Mouse (Mus musculus) midbrain, embryonic 14.5 days (tissue): ENCODE data around the gene Dab1. TPM values are rescaled to one million over a fixed set of nuclear protein-coding genes. Genes with fewer than 3 reads are reported as not detected.
A peak's percentile ranks its signal among the peaks of the same experiment; 100 is the strongest.

ENCODE experiments used
- ATAC-seq: fragments of 200-750 bp; cut with Nextera tagmentation; 2 replicates; pipeline ENCODE4 v1.8.0; 2017; ENCODE audit warnings: moderate number of reproducible peaks, moderate library complexity; ENCODE audit not compliant: low FRiP score, low TSS enrichment
- DNase-seq: peaks from one replicate; pipeline ENCODE4 v3.0.0-alpha.2; 2015
- H3K27ac ChIP-seq: fragments of 300-500 bp; sonication (generic); replicated peaks from 2 replicates; pipeline ENCODE4 v1.5.1; 2014; ENCODE audit warnings: mild to moderate bottlenecking, low read depth, low read length, moderate library complexity
- H3K27me3 ChIP-seq: fragments of 300-500 bp; sonication (generic); 2 replicates; pipeline ENCODE4 v1.6.1; 2014; ENCODE audit warnings: low read length, control low read depth, mixed read lengths; ENCODE audit not compliant: control insufficient read depth, insufficient read depth
- H3K36me3 ChIP-seq: fragments of 300-500 bp; sonication (generic); 2 replicates; pipeline ENCODE4 v1.6.1; 2014; ENCODE audit warnings: low read length, control low read depth; ENCODE audit not compliant: control insufficient read depth, insufficient read depth
- H3K4me1 ChIP-seq: fragments of 300-500 bp; sonication (generic); 2 replicates; pipeline ENCODE4 v1.6.1; 2014; ENCODE audit warnings: mild to moderate bottlenecking, antibody characterized with exemption, low read length, control low read depth; ENCODE audit not compliant: control insufficient read depth, insufficient read depth
- H3K4me2 ChIP-seq: fragments of 300-500 bp; sonication (generic); 2 replicates; pipeline ENCODE4 v1.6.1; 2014; ENCODE audit warnings: mild to moderate bottlenecking, low read length, moderate library complexity
- H3K4me3 ChIP-seq: fragments of 300-500 bp; sonication (generic); replicated peaks from 2 replicates; pipeline ENCODE4 v1.5.1; 2014; ENCODE audit warnings: low read depth, low read length
- H3K9ac ChIP-seq: fragments of 300-500 bp; sonication (generic); replicated peaks from 2 replicates; pipeline ENCODE4 v1.6.1; 2014; ENCODE audit warnings: mild to moderate bottlenecking, low read length, moderate library complexity
- H3K9me3 ChIP-seq: fragments of 300-500 bp; sonication (generic); 2 replicates; pipeline ENCODE4 v1.6.1; 2016; ENCODE audit warnings: low read length, control low read depth, mixed read lengths; ENCODE audit not compliant: control insufficient read depth
- WGBS: fragments of 180-500 bp; shearing (Covaris S2); extraction: QIAGEN DNeasy Blood & Tissue Kit; methylation state at CpG from one replicate; pipeline ENCODE4 v1.1.7; 2014; 5-methylcytosine and 5-hydroxymethylcytosine counted together
- polyA plus RNA-seq: library from polyadenylated mRNA; unstranded; fragments of >200 nt; fragmentation: Nextera tagmentation; extraction: Ambion mirVana; gene quantifications from 2 replicates; pipeline ENCODE4 v1.2.1, GENCODE M21; 2014

Gene Dab1
- polyA plus RNA-seq, 1 experiment from 2014 or later, result 146 TPM

- Histone ChIP-seq H3K4me1 (peaks cover 13% of the 10 kb centered on the region), H3K27me3 (no peaks in the 10 kb centered on the region), H3K36me3 (0 out of 2 replicates have a peak, but pooled peaks cover 4% of the 10 kb centered on the region), H3K9ac (no peak overlapping the region), H3K27ac (no peak overlapping the region), H3K4me3 (no peak overlapping the region), H3K4me2 (no peak overlapping the region), H3K9me3 (no peaks in the 10 kb centered on the region)
- 65% methylated on average over 1 of the region's 1 CpGs for WGBS
- ATAC-seq, result no peak
- DNase-seq, result no peak
Measured at GRCm38 (mm10) chr4:104716506-104716905, 1097.3 kb downstream of the Dab1 start.

- DNase-seq (peak; percentile 70), ATAC-seq (peak; percentile 61; the same call in 1 of the 2 replicates)
- no peak overlapping the region for H3K4me2 ChIP-seq
- H3K9ac ChIP-seq, result 0 out of 2 replicates have a peak overlapping the region, but pooled peaks have one; percentile 21
- 0 out of 2 replicates have a peak, but pooled peaks cover 4% of the 10 kb centered on the region for H3K36me3 ChIP-seq
- H3K27me3 ChIP-seq, result no peaks in the 10 kb centered on the region
- WGBS, result 25% methylated on average over 13 of the region's 13 CpGs
- H3K4me3 ChIP-seq, result no peak overlapping the region
- H3K9me3 ChIP-seq, result no peaks in the 10 kb centered on the region
- H3K4me1 ChIP-seq, result peaks cover 23% of the 10 kb centered on the region
- peak overlapping the region; percentile 58; the same call in 1 of the 2 replicates for H3K27ac ChIP-seq
Measured at GRCm38 (mm10) chr4:104718973-104719795, 1100.0 kb downstream of the Dab1 start.

- no peak overlapping the region for H3K4me3 ChIP-seq
- ATAC-seq (no peak), DNase-seq (peak; percentile 18)
- peaks cover 11% of the 10 kb centered on the region for H3K36me3 ChIP-seq
- no peak overlapping the region for H3K4me2 ChIP-seq
- no peaks in the 10 kb centered on the region for H3K27me3 ChIP-seq
- H3K9ac ChIP-seq, result no peak overlapping the region
- WGBS, result 61% methylated on average over 6 of the region's 6 CpGs
- H3K9me3 ChIP-seq, result no peaks in the 10 kb centered on the region
- peaks cover 24% of the 10 kb centered on the region for H3K4me1 ChIP-seq
- H3K27ac ChIP-seq, result peak overlapping the region; percentile 52
Measured at GRCm38 (mm10) chr4:104723527-104724045, 1104.4 kb downstream of the Dab1 start.

GRCm38 (mm10) chr4:104724258-104724657, 1105.1 kb downstream of the Dab1 start:
- no peak overlapping the region for H3K4me3 ChIP-seq
- H3K9me3 ChIP-seq, result no peaks in the 10 kb centered on the region
- H3K27ac ChIP-seq, result peak overlapping the region; percentile 52
- H3K36me3 ChIP-seq, result peaks cover 10% of the 10 kb centered on the region
- ATAC-seq, result no peak
- H3K27me3 ChIP-seq, result no peaks in the 10 kb centered on the region
- no peak overlapping the region for H3K4me2 ChIP-seq
- 43% methylated on average over 5 of the region's 5 CpGs for WGBS
- peak; percentile 41 for DNase-seq
- H3K4me1 ChIP-seq, result peaks cover 17% of the 10 kb centered on the region
- no peak overlapping the region for H3K9ac ChIP-seq

DNA sequence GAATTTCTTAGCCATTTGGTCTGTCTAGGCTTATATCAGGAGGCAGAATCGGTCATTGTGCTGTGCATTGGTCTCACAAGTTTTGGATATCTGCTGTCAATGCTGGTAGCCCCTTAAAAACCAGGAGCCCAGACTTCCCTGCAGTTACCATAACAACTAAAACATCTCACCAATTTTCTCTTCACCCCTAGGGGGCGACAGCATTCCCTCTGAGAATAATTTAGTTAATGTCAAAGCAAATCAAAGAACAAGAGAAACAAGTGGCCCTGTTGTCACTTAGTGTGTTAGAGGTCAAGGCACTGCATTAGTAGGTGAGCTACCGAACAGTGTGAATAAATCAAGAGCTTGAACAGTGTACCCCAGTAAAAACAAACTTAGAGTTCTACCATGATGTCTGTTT, 1106.5 kb downstream of the Dab1 start:
- no peak overlapping the region for H3K27ac ChIP-seq
- ATAC-seq (no peak), DNase-seq (peak; percentile 47)
- peaks cover 13% of the 10 kb centered on the region for H3K4me1 ChIP-seq
- H3K27me3 ChIP-seq, result no peaks in the 10 kb centered on the region
- no peak overlapping the region for H3K4me3 ChIP-seq
- no peak overlapping the region for H3K9ac ChIP-seq
- 53% methylated on average over 3 of the region's 3 CpGs for WGBS
- peaks cover 10% of the 10 kb centered on the region for H3K36me3 ChIP-seq
- no peak overlapping the region for H3K4me2 ChIP-seq
- H3K9me3 ChIP-seq, result no peaks in the 10 kb centered on the region

GRCm38 (mm10) chr4:104729185-104729584, 1110.0 kb downstream of the Dab1 start:
- no peak overlapping the region for H3K4me2 ChIP-seq
- H3K36me3 ChIP-seq, result peaks cover 10% of the 10 kb centered on the region
- no peak overlapping the region for H3K4me3 ChIP-seq
- WGBS, result 73% methylated on average over 8 of the region's 8 CpGs
- ATAC-seq (no peak), DNase-seq (no peak)
- no peaks in the 10 kb centered on the region for H3K27me3 ChIP-seq
- no peak overlapping the region for H3K9ac ChIP-seq
- no peak overlapping the region for H3K27ac ChIP-seq
- no peaks in the 10 kb centered on the region for H3K9me3 ChIP-seq
- peaks cover 3% of the 10 kb centered on the region; the same call in 1 of the 2 replicates for H3K4me1 ChIP-seq

- ATAC-seq (no peak), DNase-seq (peak; percentile 22)
- Histone ChIP-seq H3K27ac (no peak overlapping the region), H3K9me3 (no peaks in the 10 kb centered on the region), H3K4me1 (no peaks in the 10 kb centered on the region), H3K4me2 (no peak overlapping the region), H3K27me3 (no peaks in the 10 kb centered on the region), H3K9ac (no peak overlapping the region), H3K36me3 (no peaks in the 10 kb centered on the region), H3K4me3 (no peak overlapping the region)
- 75% methylated on average over 6 of the region's 6 CpGs for WGBS
Measured at GRCm38 (mm10) chr4:104746500-104746899, 1127.3 kb downstream of the Dab1 start.

- no peak overlapping the region for H3K9ac ChIP-seq
- no peak for DNase-seq
- H3K27me3 ChIP-seq, result no peaks in the 10 kb centered on the region
- no peak overlapping the region for H3K4me3 ChIP-seq
- no peak for ATAC-seq
- no peaks in the 10 kb centered on the region for H3K4me1 ChIP-seq
- H3K9me3 ChIP-seq, result no peaks in the 10 kb centered on the region
- H3K27ac ChIP-seq, result no peak overlapping the region
- no peak overlapping the region for H3K4me2 ChIP-seq
- no peaks in the 10 kb centered on the region for H3K36me3 ChIP-seq
- 78% methylated on average over 3 of the region's 3 CpGs for whole genome bisulfite sequencing
Measured at GRCm38 (mm10) chr4:104754090-104754489, 1134.9 kb downstream of the Dab1 start.
